Mouse (Mus musculus) olfactory bulb, adult 2 months (tissue): ENCODE measurements around the gene Fam19a5.

ENCODE experiments used
- CTCF ChIP-seq: fragments of 200-500 bp; IDR thresholded peaks from 2 replicates; pipeline ENCODE4 v1.5.1; 2012; ENCODE audit warnings: low read depth, mild to moderate bottlenecking, low read length, moderate library complexity; ENCODE audit not compliant: insufficient read depth
- POLR2A ChIP-seq: fragments of 200-500 bp; IDR thresholded peaks from 2 replicates; pipeline ENCODE4 v1.6.1; 2012; ENCODE audit warnings: mild to moderate bottlenecking, low read depth, low read length, moderate library complexity; ENCODE audit not compliant: insufficient read depth

DNA sequence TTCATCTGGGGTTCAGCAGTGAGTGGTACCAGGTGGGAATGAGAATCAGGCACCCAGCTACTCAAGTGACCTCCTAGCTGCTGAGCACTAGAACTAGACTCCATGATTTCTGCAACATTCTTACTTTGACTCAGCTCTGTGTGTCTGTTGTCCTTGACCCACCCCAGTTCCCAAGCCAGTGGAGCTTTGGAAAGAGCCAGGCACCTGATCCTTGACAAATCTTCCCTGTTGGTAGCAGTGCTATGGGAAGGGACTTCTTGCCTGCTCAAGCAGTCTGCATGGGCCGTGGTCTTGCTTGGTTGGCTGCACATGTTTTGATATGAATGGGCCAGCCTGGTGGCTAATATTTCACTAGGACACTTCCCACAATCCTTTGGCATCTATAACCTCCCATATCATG lies 158.7 kb downstream of the Fam19a5 start:
- TF ChIP-seq CTCF (no peak), POLR2A (no peak)
